Mouse (Mus musculus) forelimb bud, embryonic 11.5 days (tissue): Measurements from ENCODE around the gene Chfr.

Experiments
- DNase-seq: peaks from one replicate; pipeline ENCODE4 v3.0.0-alpha.2; 2012; ENCODE audit warnings: low read depth, low spot score

Chfr gene

DNA sequence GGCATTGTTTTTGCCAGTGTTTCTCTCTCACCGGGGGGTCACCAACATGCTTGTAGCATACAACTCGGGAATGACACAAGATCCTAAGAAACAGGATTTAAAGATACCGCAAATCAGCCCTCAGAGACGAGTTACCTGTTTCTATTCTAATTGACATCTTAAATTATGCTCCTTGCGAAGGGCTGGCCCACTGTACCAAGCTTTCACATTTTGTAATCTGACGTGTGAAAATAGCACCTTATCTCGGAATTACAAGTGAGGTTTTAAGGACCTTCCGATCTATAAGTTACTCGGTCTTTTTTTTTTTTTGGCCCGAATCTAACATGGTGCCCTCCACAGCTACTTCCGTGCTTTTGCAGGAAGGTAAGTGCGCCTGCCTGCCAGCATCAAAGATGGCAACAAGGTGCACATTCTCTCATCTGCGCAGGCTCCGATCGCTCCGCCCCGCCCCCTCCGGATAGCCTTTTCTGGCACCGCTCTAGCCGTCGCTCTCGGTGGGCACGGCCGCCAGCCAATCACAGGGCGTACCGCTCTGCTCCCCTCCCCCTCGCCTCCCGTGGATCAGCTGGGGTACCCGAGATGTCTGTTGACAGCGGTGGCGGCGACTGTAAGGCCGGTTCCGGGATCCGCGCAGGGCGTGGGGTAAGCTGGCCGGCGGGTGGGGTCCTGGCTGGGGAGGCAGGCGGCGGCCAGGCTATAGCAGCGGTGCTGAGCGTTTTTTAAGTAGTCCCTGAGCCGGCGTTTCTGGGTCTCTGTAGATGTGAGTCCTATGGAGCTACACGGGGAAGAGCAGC lies at the start of gene Chfr:
Chfr (plus strand) TSS at position 550 of the 794 bp plus-strand sequence.
- DNase-seq: peak; percentile 97

- no peak for DNase-seq
Observed at GRCm38 (mm10) chr5:110086161-110086866, 49.3 kb upstream of the Chfr start.

DNA sequence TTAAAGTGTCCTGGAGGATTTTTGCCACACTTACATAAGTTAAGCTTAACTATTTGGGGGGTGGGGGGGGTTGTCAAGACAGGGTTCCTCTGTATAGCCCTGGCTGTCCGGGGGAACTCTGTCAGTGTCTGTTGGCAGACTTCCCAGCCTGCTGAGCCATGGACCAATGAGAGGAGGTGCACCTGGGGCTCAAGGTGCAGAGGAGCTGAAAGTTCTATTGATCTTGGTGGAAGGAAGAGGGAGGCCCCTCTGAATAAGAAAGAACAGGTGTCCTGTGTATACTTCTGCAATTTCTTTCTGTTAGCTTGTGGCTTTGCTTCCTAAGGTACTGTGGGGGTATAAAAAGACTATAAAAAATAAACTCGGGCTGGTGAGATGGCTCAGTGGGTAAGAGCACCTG lies 44.1 kb upstream of the Chfr start:
- no peak for DNase-seq

DNA sequence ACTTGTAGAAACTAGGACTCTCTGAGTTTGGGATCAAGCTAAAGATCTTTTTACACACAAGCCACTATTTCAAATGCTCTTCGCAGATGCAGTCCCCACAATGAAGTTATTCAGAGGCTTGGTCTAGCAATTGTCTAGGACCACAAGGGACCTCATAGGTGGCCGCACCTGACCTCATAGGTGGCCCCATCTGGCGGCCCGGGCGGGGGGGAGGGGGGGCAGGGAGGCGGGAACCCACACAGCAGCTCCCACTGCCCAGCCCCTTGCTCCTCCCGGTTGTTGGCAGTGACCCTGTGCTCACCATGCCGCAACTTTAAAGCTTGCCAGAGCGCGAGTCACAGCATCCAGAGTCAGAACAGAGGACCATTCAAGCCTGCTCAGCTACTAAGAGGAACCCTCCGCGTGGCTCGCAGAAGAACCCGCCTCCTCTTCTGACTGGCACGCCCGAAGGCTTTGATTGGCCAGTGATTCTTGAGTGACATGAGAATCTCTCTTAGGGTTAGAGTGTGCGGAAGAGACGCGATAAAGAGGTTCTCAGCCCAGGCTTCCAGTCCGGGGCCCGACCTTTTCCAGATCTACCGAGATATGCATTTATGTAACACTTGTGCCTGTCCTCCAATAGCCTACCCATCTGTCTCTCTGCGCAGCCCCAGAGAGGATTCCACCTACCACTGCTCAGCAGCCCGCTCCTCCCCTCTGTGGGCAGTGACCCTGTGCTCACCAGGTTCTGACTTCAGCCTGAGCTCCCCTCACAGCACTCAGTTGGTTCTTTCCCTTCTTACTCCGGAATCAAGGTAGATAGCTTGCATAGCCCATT lies 41.4 kb upstream of the Chfr start, which contains the start of gene Gm35315:
Gm35315 (minus strand) TSS at position 391 of the 817 bp plus-strand sequence.
- peak; percentile 89 for DNase-seq

- no peak for DNase-seq
Observed at GRCm38 (mm10) chr5:110094847-110095213, 40.8 kb upstream of the Chfr start.

- no peak for DNase-seq
Observed at GRCm38 (mm10) chr5:110098991-110099477, 36.6 kb upstream of the Chfr start.

DNA sequence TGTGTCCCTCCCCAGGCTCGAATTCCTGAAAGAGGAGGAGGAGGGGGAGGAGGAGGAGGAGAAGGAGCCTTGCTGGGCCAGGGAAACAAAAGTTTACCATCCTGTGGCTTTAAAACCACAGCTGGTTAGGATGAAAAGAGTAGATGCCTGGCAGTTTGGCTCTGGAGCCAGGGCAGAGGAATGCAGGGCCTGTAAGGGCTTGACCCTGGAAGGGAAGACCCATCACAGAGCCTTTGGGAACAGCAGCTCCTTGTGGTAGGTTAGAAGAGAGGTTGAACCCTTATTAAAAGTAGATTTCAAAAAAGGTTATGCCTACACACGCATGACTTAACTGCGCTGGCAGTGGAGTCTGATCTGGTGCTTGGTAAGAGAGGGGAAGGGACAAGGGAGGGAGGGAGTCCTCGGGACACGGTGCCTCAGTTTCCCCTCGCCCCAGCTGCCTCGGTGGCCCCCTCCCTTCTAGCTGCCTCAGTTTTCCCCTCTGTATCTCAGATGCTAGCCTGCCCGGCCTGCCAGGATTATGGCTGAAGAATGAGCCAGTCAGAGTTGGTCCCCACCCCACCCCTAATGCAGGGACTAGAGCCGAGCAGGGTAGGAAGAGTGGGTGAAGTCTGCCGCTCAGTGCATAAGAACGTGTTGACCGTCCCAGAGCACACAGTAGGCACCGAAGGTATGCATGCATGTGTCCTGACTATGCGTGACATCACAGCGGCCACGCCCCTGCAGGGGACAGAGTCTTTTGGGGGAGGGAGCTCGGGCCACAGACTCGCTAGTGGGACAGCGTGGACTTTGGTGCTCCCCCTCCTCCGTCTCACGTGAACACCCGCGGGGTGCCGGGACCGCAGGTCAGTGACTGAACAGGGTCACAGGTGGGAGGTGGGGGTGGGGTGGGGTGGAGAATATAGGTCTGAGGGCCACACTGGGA lies 35.7 kb upstream of the Chfr start, which contains the start of gene Plcxd1:
Plcxd1 (plus strand) TSS at position 314 of the 925 bp plus-strand sequence.
- peak; percentile 44 for DNase-seq

- no peak for DNase-seq
Observed at GRCm38 (mm10) chr5:110100921-110101631, 34.6 kb upstream of the Chfr start.

- DNase-seq: peak; percentile 36
Observed at GRCm38 (mm10) chr5:110101716-110102347, 33.8 kb upstream of the Chfr start.

DNA sequence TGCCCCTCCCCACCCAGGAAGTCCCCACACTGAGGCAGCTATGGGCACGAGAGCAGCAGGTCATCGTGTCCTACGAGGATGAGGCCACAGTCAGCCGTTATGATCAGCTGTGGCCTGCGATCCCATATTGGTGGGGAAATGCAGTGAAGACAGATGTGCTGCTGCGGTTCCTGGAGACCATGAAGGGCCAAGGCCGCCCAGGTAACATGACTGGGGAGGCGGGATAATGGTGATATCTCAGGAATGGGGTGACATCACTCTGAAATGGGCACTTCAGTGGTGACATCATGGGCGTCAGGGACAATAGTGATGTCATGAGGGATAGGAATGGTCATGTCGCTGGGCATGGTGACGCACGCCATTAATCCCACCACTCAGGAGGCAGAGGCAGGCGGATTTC lies 33.2 kb upstream of the Chfr start:
- DNase-seq: no peak

DNA sequence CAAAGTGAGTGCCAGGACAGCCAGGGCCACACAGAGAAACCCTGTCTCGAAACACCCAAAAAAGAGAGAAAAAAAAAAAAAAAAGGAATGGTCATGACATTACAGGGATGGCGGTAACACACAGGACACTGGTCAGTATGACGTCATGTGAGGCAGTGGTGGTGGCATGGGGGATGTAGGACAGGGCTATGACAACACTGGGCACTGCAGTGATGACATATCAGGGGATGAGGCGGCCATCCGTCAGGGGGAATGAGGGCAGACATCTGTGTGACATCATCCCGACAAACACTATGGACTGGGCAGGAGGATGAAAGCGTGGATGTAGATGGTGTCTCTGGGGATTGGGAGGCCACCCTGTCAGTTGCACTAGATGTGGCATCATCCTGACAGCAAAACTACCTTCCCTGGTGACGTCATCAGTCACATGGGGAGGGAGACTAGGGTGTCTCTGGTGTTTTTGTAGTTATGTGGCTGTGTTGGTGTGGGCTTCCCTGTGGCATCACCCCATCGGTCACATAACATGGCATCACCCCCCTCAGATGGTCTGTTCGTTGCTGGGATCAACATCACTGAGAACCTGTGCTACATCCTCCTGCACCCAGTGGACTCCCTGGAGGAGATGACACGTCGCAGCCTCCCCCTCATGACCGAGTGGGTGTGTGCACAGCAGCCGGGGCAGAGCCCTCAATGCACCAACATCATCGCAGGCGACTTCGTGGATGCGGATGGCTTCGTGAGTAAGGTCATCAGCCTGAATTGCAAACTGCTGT lies 32.6 kb upstream of the Chfr start:
- DNase-seq: no peak

DNA sequence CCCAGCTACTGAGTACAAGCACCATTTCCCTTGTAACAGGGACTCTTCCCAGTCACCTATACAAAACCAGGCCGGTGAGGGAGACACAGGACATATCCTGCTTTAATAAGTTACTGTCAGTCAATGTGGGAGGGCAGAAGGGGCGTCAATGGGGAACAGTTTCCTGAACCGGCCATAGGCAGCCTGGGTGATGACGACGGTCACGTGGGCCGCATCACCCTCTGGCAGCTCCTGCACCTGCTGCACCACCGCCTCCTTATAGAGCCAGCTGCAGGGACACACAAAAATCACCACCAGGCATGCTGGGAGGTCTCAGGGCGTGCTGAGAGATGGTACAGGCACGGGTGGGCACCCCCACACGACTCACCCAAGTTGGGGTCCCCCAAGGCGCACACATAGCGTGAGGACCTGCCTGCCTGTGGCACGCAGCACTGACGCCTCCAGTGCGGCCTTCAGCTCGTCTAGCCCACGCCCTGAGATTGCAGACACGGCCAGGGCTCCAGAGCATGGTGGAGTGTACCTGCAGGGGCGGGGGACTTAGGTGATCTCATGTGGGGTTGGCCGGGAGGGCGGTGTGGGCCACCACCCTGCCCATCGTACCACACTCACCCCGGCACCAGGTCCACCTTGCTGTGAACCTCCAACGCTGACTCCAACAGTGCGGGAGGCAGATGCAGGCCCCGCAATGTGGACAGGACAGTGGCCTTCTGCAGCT lies 31.6 kb upstream of the Chfr start:
- DNase-seq: no peak

DNA sequence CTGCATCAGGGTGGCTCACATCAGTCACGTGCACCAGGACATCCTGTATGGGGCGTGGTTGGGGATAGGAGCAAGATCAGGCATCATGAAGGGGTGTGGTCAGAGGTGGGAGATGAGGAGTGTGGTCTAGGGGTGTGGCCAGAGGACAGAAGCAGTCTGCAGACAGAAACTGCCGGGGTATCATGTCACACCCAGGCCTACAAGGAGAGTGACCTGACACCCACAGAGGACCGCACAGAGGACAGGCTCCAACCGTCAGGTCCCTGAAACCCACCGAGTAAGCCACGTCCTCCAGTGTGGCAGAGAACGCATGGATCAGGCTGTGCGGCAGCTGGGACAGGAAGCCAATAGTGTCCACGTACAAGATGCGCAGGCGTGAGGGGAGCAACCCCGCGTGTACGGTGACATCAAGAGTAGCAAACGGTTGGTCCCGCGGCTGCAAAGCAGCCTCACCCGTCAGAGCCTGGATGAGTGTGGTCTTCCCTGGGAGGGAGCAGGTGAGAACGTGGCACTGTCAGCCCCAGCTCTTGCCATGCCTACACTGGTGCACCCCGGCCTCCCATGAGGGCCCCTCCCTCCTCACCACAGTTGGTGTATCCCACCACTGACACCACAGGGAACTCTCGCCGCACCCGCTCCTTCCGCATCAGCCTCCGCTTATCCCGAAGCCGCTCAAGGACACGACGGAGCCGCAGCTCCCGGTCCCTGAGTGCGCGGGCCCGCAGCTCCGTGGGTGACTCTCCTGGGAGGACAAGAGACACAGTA lies 30.8 kb upstream of the Chfr start:
- DNase-seq: no peak

DNA sequence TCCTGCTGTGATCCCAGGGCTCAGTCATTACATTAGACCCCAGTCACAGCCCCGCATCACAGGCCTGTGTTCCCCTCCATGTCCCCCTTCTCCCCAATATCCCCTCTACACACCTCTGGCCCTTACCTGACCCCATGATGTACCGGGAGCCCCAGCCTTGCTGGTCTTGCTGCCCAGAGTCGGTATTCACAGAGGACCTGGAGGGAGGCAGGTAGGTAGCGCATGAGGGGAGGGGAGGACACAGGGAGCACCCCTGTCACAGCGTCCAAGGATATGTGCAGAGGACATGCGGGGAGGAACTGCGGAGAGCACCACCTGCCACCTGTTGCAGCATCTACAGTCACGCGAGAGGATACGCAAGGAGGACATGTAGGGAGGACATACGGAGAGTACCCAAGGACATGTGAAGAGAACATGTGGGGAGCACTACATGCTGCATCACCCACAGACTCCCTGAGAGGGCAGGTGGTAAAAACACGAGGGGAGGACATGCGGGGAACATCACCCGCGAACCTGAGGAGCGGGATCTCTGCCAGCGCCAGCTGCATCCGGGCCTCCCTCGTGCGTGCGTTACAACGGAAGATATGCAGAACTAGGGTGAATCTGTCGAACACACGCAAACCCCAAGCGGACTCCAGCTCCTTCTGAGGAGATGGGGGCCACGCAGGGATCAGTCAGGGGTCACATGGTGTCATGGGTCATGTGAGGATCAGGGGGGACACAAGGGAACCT lies 29.3 kb upstream of the Chfr start:
- no peak for DNase-seq

DNA sequence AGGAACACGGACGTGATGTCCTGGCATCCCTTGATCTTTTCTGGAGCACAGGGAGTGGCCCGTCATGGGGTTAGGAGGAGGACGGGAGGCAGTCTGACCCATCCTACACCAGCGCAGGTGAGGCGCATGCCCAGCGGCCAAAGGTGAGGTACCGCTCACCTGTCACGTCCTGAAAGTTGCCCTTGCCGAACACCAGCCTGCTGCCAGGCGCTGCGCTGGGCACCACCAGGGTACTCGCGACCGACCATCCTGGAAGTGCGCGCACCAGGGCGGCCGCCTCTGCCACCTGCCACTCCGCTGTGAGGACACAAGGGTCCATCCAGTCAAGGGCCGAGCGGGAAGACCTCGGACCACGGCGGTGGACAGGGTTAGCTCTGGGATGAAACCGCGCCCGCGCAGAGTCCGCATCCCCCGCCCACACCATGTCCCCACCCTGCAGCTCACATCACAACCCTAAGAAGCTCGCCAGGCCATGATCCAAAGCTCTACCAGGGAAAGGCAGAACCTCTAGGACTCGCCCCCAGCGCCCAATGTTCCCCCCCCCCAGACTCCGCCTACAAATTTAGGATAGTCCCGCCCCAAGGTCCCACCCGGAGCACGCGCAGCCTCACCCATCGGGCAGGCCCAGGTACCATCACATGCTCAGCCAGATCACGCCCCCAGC lies 28.6 kb upstream of the Chfr start:
- no peak for DNase-seq

DNA sequence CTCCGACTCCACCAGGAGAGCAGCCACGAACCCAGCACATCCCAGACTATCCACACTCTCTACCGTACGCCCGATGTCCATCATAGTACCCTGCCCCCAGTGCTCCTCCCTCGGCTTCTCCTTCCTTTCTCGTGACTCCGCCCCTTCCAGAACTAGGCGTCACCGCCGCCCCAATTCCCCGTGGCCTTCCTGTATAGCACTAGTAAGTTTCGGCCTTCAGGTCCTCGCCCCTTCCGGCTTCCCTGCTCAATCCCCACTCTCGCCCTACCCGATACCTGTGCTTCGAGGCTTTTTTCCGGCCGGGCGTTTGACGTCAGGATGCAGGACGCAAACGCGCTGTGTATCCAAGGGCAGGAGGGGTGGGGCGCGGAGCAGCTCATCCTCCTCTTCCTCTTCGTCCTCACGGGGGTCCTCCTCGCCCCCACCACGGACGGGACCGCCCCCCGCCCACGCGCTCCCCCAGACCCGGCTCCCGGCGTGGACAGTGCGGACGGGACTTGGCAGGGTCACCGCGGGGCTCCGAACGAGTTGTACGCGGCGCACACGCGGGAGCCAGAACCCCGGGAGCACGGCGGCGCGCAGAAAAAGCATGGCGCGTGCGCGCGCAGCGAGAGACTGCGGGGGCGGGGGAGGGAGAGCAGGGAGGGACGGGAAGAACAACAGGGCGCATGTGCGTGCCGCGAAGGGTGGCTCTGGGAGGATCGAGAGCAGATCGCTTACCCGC lies 27.9 kb upstream of the Chfr start, which contains the start of gene Gtpbp6:
Gtpbp6 (minus strand) TSS at position 617 of the 724 bp plus-strand sequence.
- peak; percentile 96 for DNase-seq
